Mouse (Mus musculus) kidney, embryonic 14.5 days (tissue): ENCODE measurements at regions not wholly inside any gene's neighbourhood (a gene's known extent, or its start where the extent isn't known, plus 50 kb on each side); places are given as distances from the start of the nearest gene placed in this dataset.

Source experiments
- ATAC-seq: fragments of 200-750 bp; cut with Nextera tagmentation; 2 replicates; pipeline ENCODE4 v1.8.0; 2017; ENCODE audit warnings: moderate number of reproducible peaks, mild to moderate bottlenecking, moderate TSS enrichment, moderate library complexity; ENCODE audit not compliant: low FRiP score, low TSS enrichment
- H3K27ac ChIP-seq: fragments of 300-500 bp; sonication (generic); 2 replicates; pipeline ENCODE4 v1.5.1; 2014; ENCODE audit warnings: low read depth, mild to moderate bottlenecking, low read length, moderate library complexity, mixed read lengths
- H3K27me3 ChIP-seq: fragments of 300-500 bp; sonication (generic); 2 replicates; pipeline ENCODE4 v1.6.1; 2014; ENCODE audit warnings: mild to moderate bottlenecking, low read length; ENCODE audit not compliant: control insufficient read depth, insufficient read depth
- H3K36me3 ChIP-seq: fragments of 300-500 bp; sonication (generic); 2 replicates; pipeline ENCODE4 v1.6.1; 2014; ENCODE audit warnings: low read length, mixed read lengths; ENCODE audit not compliant: control insufficient read depth, insufficient read depth
- H3K4me1 ChIP-seq: fragments of 300-500 bp; sonication (generic); 2 replicates; pipeline ENCODE4 v1.6.1; 2014; ENCODE audit warnings: low read length, mixed read lengths; ENCODE audit not compliant: control insufficient read depth, insufficient read depth
- H3K4me2 ChIP-seq: fragments of 300-500 bp; sonication (generic); replicated peaks from 2 replicates; pipeline ENCODE4 v1.6.1; 2014; ENCODE audit warnings: low read depth, mild to moderate bottlenecking, low read length
- H3K4me3 ChIP-seq: fragments of 300-500 bp; sonication (generic); 2 replicates; pipeline ENCODE4 v1.5.1; 2014; ENCODE audit warnings: mild to moderate bottlenecking, low read length
- H3K9ac ChIP-seq: fragments of 300-500 bp; sonication (generic); 2 replicates; pipeline ENCODE4 v1.6.1; 2014; ENCODE audit warnings: low read depth, mild to moderate bottlenecking, low read length, moderate library complexity
- H3K9me3 ChIP-seq: fragments of 300-500 bp; sonication (generic); 2 replicates; pipeline ENCODE4 v1.6.1; 2016; ENCODE audit warnings: low read length; ENCODE audit not compliant: control insufficient read depth
- WGBS: fragments of 180-500 bp; shearing (Covaris S2); extraction: QIAGEN DNeasy Blood & Tissue Kit; methylation state at CpG from one replicate; pipeline ENCODE4 v1.1.7; 2014; 5-methylcytosine and 5-hydroxymethylcytosine counted together

GRCm38 (mm10) chr17:16516173-16516572 lies 547.7 kb upstream of the Zfp960 start:
- no peak overlapping the region for H3K9ac ChIP-seq
- H3K4me1 ChIP-seq, result no peaks in the 10 kb centered on the region
- no peak overlapping the region for H3K27ac ChIP-seq
- no peaks in the 10 kb centered on the region for H3K36me3 ChIP-seq
- no peak for ATAC-seq
- H3K9me3 ChIP-seq, result no peaks in the 10 kb centered on the region
- no peaks in the 10 kb centered on the region for H3K27me3 ChIP-seq
- H3K4me3 ChIP-seq, result no peak overlapping the region
- H3K4me2 ChIP-seq, result no peak overlapping the region

DNA sequence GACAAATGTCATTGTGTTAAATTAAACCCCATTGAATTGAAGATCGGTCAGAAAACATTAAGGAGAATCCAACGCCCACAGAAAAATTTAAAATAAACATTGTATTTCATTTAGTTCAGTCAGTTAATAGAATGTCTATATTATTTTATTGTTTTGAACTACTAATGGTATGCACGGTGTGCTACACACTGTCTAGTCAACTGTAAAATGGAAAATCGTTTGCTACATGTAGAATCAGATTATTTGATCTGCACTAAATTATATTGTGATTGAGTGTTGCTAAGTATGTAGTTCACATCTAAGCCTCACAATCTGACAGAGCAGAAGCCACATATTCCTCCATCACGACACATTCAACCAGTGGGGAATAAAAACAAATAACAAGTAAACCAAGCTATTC lies 570.0 kb upstream of the Zfp960 start:
- no peak overlapping the region for H3K4me2 ChIP-seq
- H3K36me3 ChIP-seq, result no peaks in the 10 kb centered on the region
- H3K4me1 ChIP-seq, result no peaks in the 10 kb centered on the region
- no peaks in the 10 kb centered on the region for H3K9me3 ChIP-seq
- no peak for ATAC-seq
- 79% methylated on average over 5 of the region's 5 CpGs for WGBS
- no peak overlapping the region for H3K9ac ChIP-seq
- no peaks in the 10 kb centered on the region for H3K27me3 ChIP-seq
- H3K27ac ChIP-seq, result no peak overlapping the region
- H3K4me3 ChIP-seq, result no peak overlapping the region

DNA sequence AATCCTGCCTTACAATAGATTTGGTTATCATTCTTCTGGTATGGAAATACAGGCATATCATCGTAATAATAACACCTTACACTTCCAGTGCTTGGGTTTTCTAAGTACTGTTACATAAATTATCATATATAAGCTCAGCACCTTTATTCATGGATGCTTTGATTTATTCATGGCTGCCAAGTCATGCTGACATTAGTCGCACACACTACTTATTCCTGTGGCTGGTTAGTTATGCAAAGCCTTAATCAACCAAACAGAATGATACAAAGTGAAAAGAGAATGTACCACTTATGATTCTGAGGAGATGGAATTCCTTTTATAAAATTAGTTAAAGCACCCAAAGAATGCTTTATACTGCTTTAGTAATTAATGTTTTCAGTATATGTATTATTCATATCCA lies 570.4 kb upstream of the Zfp960 start:
- Histone ChIP-seq H3K27me3 (no peaks in the 10 kb centered on the region), H3K4me3 (no peak overlapping the region), H3K27ac (no peak overlapping the region), H3K4me1 (no peaks in the 10 kb centered on the region), H3K9me3 (no peaks in the 10 kb centered on the region), H3K9ac (no peak overlapping the region), H3K36me3 (no peaks in the 10 kb centered on the region), H3K4me2 (no peak overlapping the region)
- ATAC-seq, result no peak
- 87% methylated on average over 2 of the region's 2 CpGs for WGBS

DNA sequence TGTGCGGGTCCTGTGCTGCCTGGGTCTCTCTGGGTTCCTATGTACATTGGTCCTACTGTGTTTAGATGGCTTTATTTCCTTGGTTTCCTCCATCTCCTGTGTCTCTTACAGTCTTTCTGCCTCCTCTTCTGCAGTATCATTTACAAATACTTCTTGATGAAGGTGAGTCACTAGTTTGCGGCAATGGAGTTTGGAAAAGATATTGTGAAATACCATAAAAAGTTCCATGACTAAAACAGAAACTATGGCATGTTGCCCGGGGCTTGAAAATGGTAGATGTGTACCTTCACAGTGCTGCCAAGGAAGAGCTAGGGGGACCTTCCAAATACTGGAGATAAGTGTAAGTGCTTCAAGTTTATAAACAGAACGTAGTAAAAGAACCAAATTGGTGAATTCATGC lies 571.4 kb upstream of the Zfp960 start:
- Histone ChIP-seq H3K4me1 (no peaks in the 10 kb centered on the region), H3K4me2 (no peak overlapping the region), H3K36me3 (no peaks in the 10 kb centered on the region), H3K9me3 (no peaks in the 10 kb centered on the region), H3K27ac (no peak overlapping the region), H3K4me3 (no peak overlapping the region), H3K9ac (no peak overlapping the region), H3K27me3 (no peaks in the 10 kb centered on the region)
- WGBS, result 88% methylated on average over 4 of the region's 4 CpGs
- ATAC-seq, result no peak

DNA sequence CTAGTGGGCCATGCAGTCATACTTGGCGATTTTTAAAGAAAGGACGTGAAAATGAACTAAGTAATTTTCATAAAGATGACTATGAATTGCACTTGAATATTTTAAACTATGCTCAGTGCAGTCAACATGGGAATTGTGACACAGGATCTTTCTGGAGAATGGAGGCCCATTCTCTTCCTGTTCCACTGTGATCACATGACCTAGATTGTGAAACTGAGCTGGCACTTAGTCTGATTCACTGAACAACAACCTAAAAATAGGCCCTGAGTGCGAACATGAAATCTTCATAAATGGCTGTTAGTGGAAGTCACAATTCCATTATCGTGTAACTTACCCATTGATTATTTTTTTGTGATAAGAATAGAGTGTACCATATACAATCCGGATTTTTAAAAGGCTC lies 577.6 kb upstream of the Zfp960 start:
- no peaks in the 10 kb centered on the region for H3K27me3 ChIP-seq
- no peaks in the 10 kb centered on the region for H3K4me1 ChIP-seq
- no peak overlapping the region for H3K9ac ChIP-seq
- no peak overlapping the region for H3K4me3 ChIP-seq
- no peaks in the 10 kb centered on the region for H3K9me3 ChIP-seq
- H3K27ac ChIP-seq, result no peak overlapping the region
- 91% methylated on average over 5 of the region's 5 CpGs for WGBS
- no peaks in the 10 kb centered on the region for H3K36me3 ChIP-seq
- H3K4me2 ChIP-seq, result no peak overlapping the region
- ATAC-seq, result no peak

DNA sequence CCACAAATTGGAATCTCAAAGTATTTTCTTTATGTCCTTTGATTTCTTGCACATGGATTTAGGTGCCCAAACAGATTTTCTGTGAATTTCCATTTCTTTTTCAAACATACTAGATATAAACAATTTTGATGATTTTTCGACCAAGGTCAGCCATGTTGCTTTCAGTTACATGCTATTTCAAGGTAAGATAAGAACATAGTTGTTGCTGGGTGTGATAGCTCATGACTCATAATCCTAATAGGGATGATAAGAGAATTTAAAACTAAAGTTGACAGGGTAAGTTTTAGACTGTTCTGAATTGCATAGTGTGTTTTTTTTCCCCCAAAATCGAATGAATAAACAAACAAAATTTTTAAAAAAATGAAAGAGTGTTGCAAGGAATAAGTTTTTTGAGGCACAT lies 579.9 kb upstream of the Zfp960 start:
- Histone ChIP-seq H3K27me3 (no peaks in the 10 kb centered on the region), H3K9me3 (no peaks in the 10 kb centered on the region), H3K4me1 (no peaks in the 10 kb centered on the region), H3K4me3 (no peak overlapping the region), H3K27ac (no peak overlapping the region), H3K36me3 (no peaks in the 10 kb centered on the region), H3K4me2 (no peak overlapping the region), H3K9ac (no peak overlapping the region)
- WGBS, result 76% methylated on average over 2 of the region's 2 CpGs
- no peak for ATAC-seq

- Histone ChIP-seq H3K27ac (no peak overlapping the region), H3K4me1 (no peaks in the 10 kb centered on the region), H3K27me3 (no peaks in the 10 kb centered on the region), H3K9ac (no peak overlapping the region), H3K9me3 (no peaks in the 10 kb centered on the region), H3K4me3 (no peak overlapping the region), H3K36me3 (no peaks in the 10 kb centered on the region), H3K4me2 (no peak overlapping the region)
- 94% methylated on average over 3 of the region's 3 CpGs for WGBS
- ATAC-seq, result no peak
Measured at GRCm38 (mm10) chr17:16481722-16482121, 582.2 kb upstream of the Zfp960 start.

DNA sequence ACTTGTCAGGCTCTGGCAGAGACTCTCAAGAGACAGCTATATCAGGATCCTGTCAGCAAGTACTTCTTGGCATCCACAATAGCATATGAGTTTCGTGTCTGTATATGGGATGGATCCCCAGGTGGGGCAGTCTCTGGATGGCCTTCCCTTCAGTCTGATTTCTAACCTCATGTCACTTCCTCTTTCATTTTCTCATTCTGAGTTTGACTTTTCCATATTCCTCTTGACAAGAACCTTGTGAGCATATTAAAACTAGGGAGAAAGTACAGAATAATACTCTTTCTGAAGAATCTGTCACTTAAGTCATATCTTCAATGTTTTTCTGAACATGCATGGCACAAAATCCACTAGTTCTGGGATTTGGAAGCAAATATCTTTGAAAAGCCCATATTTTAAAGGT lies 583.3 kb upstream of the Zfp960 start:
- 74% methylated on average over 1 of the region's 1 CpGs for WGBS

GRCm38 (mm10) chr17:16461208-16461607 lies 602.7 kb upstream of the Zfp960 start:
- H3K4me1 ChIP-seq, result no peaks in the 10 kb centered on the region
- no peak overlapping the region for H3K4me3 ChIP-seq
- H3K9ac ChIP-seq, result no peak overlapping the region
- no peak for ATAC-seq
- no peak overlapping the region for H3K27ac ChIP-seq
- no peaks in the 10 kb centered on the region for H3K27me3 ChIP-seq
- no peak overlapping the region for H3K4me2 ChIP-seq
- no peaks in the 10 kb centered on the region for H3K36me3 ChIP-seq
- H3K9me3 ChIP-seq, result no peaks in the 10 kb centered on the region

More for the DNA sequence above, 583.3 kb upstream of the Zfp960 start:
- Histone ChIP-seq H3K36me3 (no peaks in the 10 kb centered on the region), H3K4me1 (no peaks in the 10 kb centered on the region), H3K9ac (no peak overlapping the region), H3K9me3 (no peaks in the 10 kb centered on the region), H3K4me2 (no peak overlapping the region), H3K27ac (no peak overlapping the region), H3K27me3 (no peaks in the 10 kb centered on the region), H3K4me3 (no peak overlapping the region)
- ATAC-seq, result no peak

GRCm38 (mm10) chr17:16453098-16453497 lies 610.8 kb upstream of the Zfp960 start:
- 65% methylated on average over 3 of the region's 3 CpGs for WGBS
- no peaks in the 10 kb centered on the region for H3K9me3 ChIP-seq
- ATAC-seq, result no peak
- H3K27me3 ChIP-seq, result no peaks in the 10 kb centered on the region
- no peak overlapping the region for H3K27ac ChIP-seq
- no peaks in the 10 kb centered on the region for H3K36me3 ChIP-seq
- no peak overlapping the region for H3K4me3 ChIP-seq
- H3K4me1 ChIP-seq, result no peaks in the 10 kb centered on the region
- H3K9ac ChIP-seq, result no peak overlapping the region
- no peak overlapping the region for H3K4me2 ChIP-seq
